Mouse (Mus musculus) ovary, postnatal 14 days (tissue): Measurements from ENCODE around the gene Dclre1a.
"Not testable (repeated sequence)": the region's sequence is repeated elsewhere in the genome, so short reads cannot be mapped to it uniquely, and the experiment has no call there.

Experiments
- DNase-seq: peaks from one replicate; pipeline ENCODE4 v3.0.0; 2022; ENCODE audit warnings: low spot score

The Dclre1a gene

GRCm38 (mm10) chr19:56548230-56549032, 409 bp upstream of the Dclre1a start, which contains the start of gene Nhlrc2:
Nhlrc2 (plus strand) TSS chr19:56548261.
- peak; percentile 80 for DNase-seq

- DNase-seq: no peak
Observed at GRCm38 (mm10) chr19:56546031-56546430, 2.0 kb downstream of the Dclre1a start.

GRCm38 (mm10) chr19:56544681-56545388, 3.2 kb downstream of the Dclre1a start:
- no peak for DNase-seq

- no peak for DNase-seq
Observed at GRCm38 (mm10) chr19:56543320-56543719, 4.7 kb downstream of the Dclre1a start.

- DNase-seq: no peak
Observed at GRCm38 (mm10) chr19:56535765-56536164, 12.3 kb downstream of the Dclre1a start.

- no peak for DNase-seq
Observed at GRCm38 (mm10) chr19:56535064-56535463, 13.0 kb downstream of the Dclre1a start.

- DNase-seq: no peak
Observed at GRCm38 (mm10) chr19:56534337-56534736, 13.7 kb downstream of the Dclre1a start.

GRCm38 (mm10) chr19:56533291-56534071, 14.5 kb downstream of the Dclre1a start:
- DNase-seq: no peak

GRCm38 (mm10) chr19:56531251-56531650, 16.8 kb downstream of the Dclre1a start:
- no peak for DNase-seq

- DNase-seq: not testable (repeated sequence)
Observed at GRCm38 (mm10) chr19:56530529-56530928, 17.5 kb downstream of the Dclre1a start.

- not testable (repeated sequence) for DNase-seq
Observed at GRCm38 (mm10) chr19:56519408-56519807, 28.6 kb downstream of the Dclre1a start.

- DNase-seq: not testable (repeated sequence)
Observed at GRCm38 (mm10) chr19:56513527-56513926, 34.5 kb downstream of the Dclre1a start.

- DNase-seq: not testable (repeated sequence)
Observed at GRCm38 (mm10) chr19:56511207-56511606, 36.8 kb downstream of the Dclre1a start.

GRCm38 (mm10) chr19:56503525-56503924, 44.5 kb downstream of the Dclre1a start:
- DNase-seq: not testable (repeated sequence)

- DNase-seq: not testable (repeated sequence)
Observed at GRCm38 (mm10) chr19:56503069-56503468, 45.0 kb downstream of the Dclre1a start.

- DNase-seq: not testable (repeated sequence)
Observed at GRCm38 (mm10) chr19:56494157-56494556, 53.9 kb downstream of the Dclre1a start.

GRCm38 (mm10) chr19:56489601-56490000, 58.4 kb downstream of the Dclre1a start:
- no peak for DNase-seq

- DNase-seq: no peak
Observed at GRCm38 (mm10) chr19:56487339-56487738, 60.7 kb downstream of the Dclre1a start.

- DNase-seq: no peak
Observed at GRCm38 (mm10) chr19:56486926-56487325, 61.1 kb downstream of the Dclre1a start.

GRCm38 (mm10) chr19:56485376-56486271, 62.4 kb downstream of the Dclre1a start:
- no peak for DNase-seq
